Mouse (Mus musculus): Measurements from ENCODE around the gene Chchd10. TPM values are rescaled to one million over a fixed set of nuclear protein-coding genes. Genes with fewer than 3 reads are reported as not detected.

Gene Chchd10
- polyA plus RNA-seq, 1 experiment from 2014 or later: 565 TPM

GRCm38 (mm10) chr10:75941042-75941824 lies 8.3 kb downstream of the Chchd10 start:
- no peak overlapping the region for H3K27ac ChIP-seq
- H3K9ac ChIP-seq: no peak overlapping the region
- ATAC-seq (replicated peaks; ENCODE audit: insufficient number of reproducible peaks, insufficient read depth, low FRiP score, low read depth): no peak
- no peak overlapping the region for H3K4me2 ChIP-seq
- H3K4me3 ChIP-seq: no peak overlapping the region
- peaks cover 7% of the 10 kb centered on the region; the same call in 1 of the 2 replicates for H3K27me3 ChIP-seq
- no peaks in the 10 kb centered on the region for H3K9me3 ChIP-seq (replicated peaks)
- H3K4me1 ChIP-seq (replicated peaks): peaks cover 23% of the 10 kb centered on the region
- WGBS: 70% methylated on average over 9 of the region's 9 CpGs
- H3K36me3 ChIP-seq: no peaks in the 10 kb centered on the region

GRCm38 (mm10) chr10:75942736-75943477 lies 10.0 kb downstream of the Chchd10 start, which contains the start of gene Vpreb3:
Gene Vpreb3 (plus strand): TSS chr10:75943057.
- Histone ChIP-seq H3K9me3 (replicated peaks) (no peaks in the 10 kb centered on the region), H3K27me3 (no peaks in the 10 kb centered on the region), H3K27ac (no peak within 1 kb of the TSS), H3K4me2 (no peak within 1 kb of the TSS), H3K4me3 (no peak within 1 kb of the TSS), H3K9ac (no peak within 1 kb of the TSS), H3K36me3 (no peaks in the 10 kb centered on the region), H3K4me1 (replicated peaks) (peaks cover 11% of the 10 kb centered on the region)
- no peak for ATAC-seq (replicated peaks; ENCODE audit: insufficient number of reproducible peaks, insufficient read depth, low FRiP score, low read depth)
- WGBS: 76% methylated on average over 15 of the region's 15 CpGs

GRCm38 (mm10) chr10:75944066-75944772 lies 11.3 kb downstream of the Chchd10 start:
- Histone ChIP-seq H3K27me3 (peaks cover 3% of the 10 kb centered on the region; the same call in 1 of the 2 replicates), H3K4me3 (no peak overlapping the region), H3K4me2 (no peak overlapping the region), H3K27ac (no peak overlapping the region), H3K9ac (no peak overlapping the region), H3K4me1 (replicated peaks) (peaks cover 6% of the 10 kb centered on the region; the same call in 1 of the 2 replicates), H3K9me3 (replicated peaks) (no peaks in the 10 kb centered on the region), H3K36me3 (no peaks in the 10 kb centered on the region)
- no peak for ATAC-seq (replicated peaks; ENCODE audit: insufficient number of reproducible peaks, insufficient read depth, low FRiP score, low read depth)
- WGBS: 34% methylated on average over 11 of the region's 11 CpGs

GRCm38 (mm10) chr10:75945213-75945612 lies 12.3 kb downstream of the Chchd10 start:
- 89% methylated on average over 7 of the region's 7 CpGs for WGBS
- Histone ChIP-seq H3K27me3 (peaks cover 12% of the 10 kb centered on the region), H3K9me3 (replicated peaks) (no peaks in the 10 kb centered on the region), H3K4me2 (no peak overlapping the region), H3K4me3 (no peak overlapping the region), H3K4me1 (replicated peaks) (peaks cover 6% of the 10 kb centered on the region; the same call in 1 of the 2 replicates), H3K27ac (no peak overlapping the region), H3K36me3 (no peaks in the 10 kb centered on the region), H3K9ac (no peak overlapping the region)
- ATAC-seq (replicated peaks; ENCODE audit: insufficient number of reproducible peaks, insufficient read depth, low FRiP score, low read depth): no peak

- H3K4me3 ChIP-seq: no peak overlapping the region
- no peak overlapping the region for H3K27ac ChIP-seq
- H3K9ac ChIP-seq: no peak overlapping the region
- H3K4me1 ChIP-seq (replicated peaks): peaks cover 12% of the 10 kb centered on the region
- ATAC-seq (replicated peaks; ENCODE audit: insufficient number of reproducible peaks, insufficient read depth, low FRiP score, low read depth): no peak
- no peaks in the 10 kb centered on the region for H3K9me3 ChIP-seq (replicated peaks)
- WGBS: 75% methylated on average over 7 of the region's 7 CpGs
- peaks cover 14% of the 10 kb centered on the region for H3K27me3 ChIP-seq
- no peaks in the 10 kb centered on the region for H3K36me3 ChIP-seq
- H3K4me2 ChIP-seq: no peak overlapping the region
Observed at GRCm38 (mm10) chr10:75945896-75946295, 13.0 kb downstream of the Chchd10 start.

GRCm38 (mm10) chr10:75948079-75948478 lies 15.1 kb downstream of the Chchd10 start:
- WGBS: 71% methylated on average over 5 of the region's 5 CpGs
- no peaks in the 10 kb centered on the region for H3K9me3 ChIP-seq (replicated peaks)
- H3K9ac ChIP-seq: no peak overlapping the region
- peaks cover 17% of the 10 kb centered on the region for H3K4me1 ChIP-seq (replicated peaks)
- no peak overlapping the region for H3K4me3 ChIP-seq
- H3K36me3 ChIP-seq: no peaks in the 10 kb centered on the region
- H3K27ac ChIP-seq: no peak overlapping the region
- peaks cover 24% of the 10 kb centered on the region for H3K27me3 ChIP-seq
- no peak for ATAC-seq (replicated peaks; ENCODE audit: insufficient number of reproducible peaks, insufficient read depth, low FRiP score, low read depth)
- H3K4me2 ChIP-seq: no peak overlapping the region

GRCm38 (mm10) chr10:75949053-75950045 lies 16.4 kb downstream of the Chchd10 start:
- no peak overlapping the region for H3K9ac ChIP-seq
- no peak overlapping the region for H3K4me3 ChIP-seq
- H3K27ac ChIP-seq: no peak overlapping the region
- no peaks in the 10 kb centered on the region for H3K9me3 ChIP-seq (replicated peaks)
- H3K4me2 ChIP-seq: no peak overlapping the region
- no peaks in the 10 kb centered on the region for H3K36me3 ChIP-seq
- H3K4me1 ChIP-seq (replicated peaks): peaks cover 19% of the 10 kb centered on the region
- ATAC-seq (replicated peaks; ENCODE audit: insufficient number of reproducible peaks, insufficient read depth, low FRiP score, low read depth): no peak
- WGBS: 78% methylated on average over 22 of the region's 22 CpGs
- peaks cover 33% of the 10 kb centered on the region for H3K27me3 ChIP-seq

GRCm38 (mm10) chr10:75950791-75951210 lies 17.9 kb downstream of the Chchd10 start:
- peak overlapping the region; percentile 62 for H3K9ac ChIP-seq
- peak; percentile 44 for ATAC-seq (replicated peaks; ENCODE audit: insufficient number of reproducible peaks, insufficient read depth, low FRiP score, low read depth)
- H3K9me3 ChIP-seq (replicated peaks): no peaks in the 10 kb centered on the region
- peaks cover 36% of the 10 kb centered on the region for H3K27me3 ChIP-seq
- WGBS: 4% methylated on average over 23 of the region's 23 CpGs
- peak overlapping the region; percentile 57 for H3K4me3 ChIP-seq
- no peak overlapping the region for H3K27ac ChIP-seq
- peak overlapping the region; percentile 95 for H3K4me2 ChIP-seq
- H3K4me1 ChIP-seq (replicated peaks): peaks cover 19% of the 10 kb centered on the region
- H3K36me3 ChIP-seq: no peaks in the 10 kb centered on the region

GRCm38 (mm10) chr10:75951424-75952050 lies 18.6 kb downstream of the Chchd10 start:
- 4% methylated on average over 13 of the region's 13 CpGs for WGBS
- Histone ChIP-seq H3K4me2 (peak overlapping the region; percentile 95), H3K36me3 (no peaks in the 10 kb centered on the region), H3K27ac (no peak overlapping the region), H3K9me3 (replicated peaks) (no peaks in the 10 kb centered on the region), H3K4me1 (replicated peaks) (peaks cover 19% of the 10 kb centered on the region), H3K27me3 (peaks cover 36% of the 10 kb centered on the region), H3K4me3 (peak overlapping the region; percentile 57), H3K9ac (peak overlapping the region; percentile 62)
- ATAC-seq (replicated peaks; ENCODE audit: insufficient number of reproducible peaks, insufficient read depth, low FRiP score, low read depth): 0 out of 2 replicates have a peak, but pooled peaks have one; percentile 19

GRCm38 (mm10) chr10:75954381-75954811 lies 21.5 kb downstream of the Chchd10 start, which contains the start of gene Gm5134:
Gene Gm5134 (plus strand): TSS chr10:75954514.
- Histone ChIP-seq H3K9ac (0 out of 2 replicates have a peak within 1 kb of the TSS, but pooled peaks have one; percentile 28), H3K27ac (no peak within 1 kb of the TSS)
- WGBS: 28% methylated on average over 20 of the region's 20 CpGs

More at GRCm38 (mm10) chr10:75954381-75954811, 21.5 kb downstream of the Chchd10 start, which contains the start of gene Gm5134:
- Histone ChIP-seq H3K36me3 (no peaks in the 10 kb centered on the region), H3K4me1 (replicated peaks) (peaks cover 19% of the 10 kb centered on the region), H3K4me3 (peak within 1 kb of the TSS; percentile 31), H3K27me3 (peaks cover 32% of the 10 kb centered on the region), H3K4me2 (peak within 1 kb of the TSS; percentile 61), H3K9me3 (replicated peaks) (no peaks in the 10 kb centered on the region)
- no peak for ATAC-seq (replicated peaks; ENCODE audit: insufficient number of reproducible peaks, insufficient read depth, low FRiP score, low read depth)

Measured in heart, embryonic 15.5 days (tissue).